Mouse (Mus musculus) kidney, postnatal 36 days (tissue): ENCODE results near the gene Dnajc28.
A peak's percentile ranks its signal among the peaks of the same experiment; 100 is the strongest.
"Not testable (repeated sequence)": the region's sequence is repeated elsewhere in the genome, so short reads cannot be mapped to it uniquely, and the experiment has no call there.

Experiments used
- DNase-seq, 2 experiments: peaks; one replicate each; pipeline ENCODE4 v3.0.0; 2021 to 2022; ENCODE audit warnings: mixed read lengths in 2 of 2

Dnajc28 gene

GRCm38 (mm10) chr16:91618511-91619501 lies at the start of gene Dnajc28:
Gene Dnajc28 (minus strand): TSS chr16:91619026.
- peak; percentile 92 for DNase-seq

- no peak for DNase-seq
Observed at GRCm38 (mm10) chr16:91663795-91664194, 45.0 kb upstream of the Dnajc28 start.

GRCm38 (mm10) chr16:91662336-91662735 lies 43.5 kb upstream of the Dnajc28 start:
- DNase-seq, result no peak

- DNase-seq, result no peak
Observed at GRCm38 (mm10) chr16:91661397-91661796, 42.6 kb upstream of the Dnajc28 start.

- DNase-seq, result no peak
Observed at GRCm38 (mm10) chr16:91659798-91660197, 41.0 kb upstream of the Dnajc28 start.

GRCm38 (mm10) chr16:91658471-91658870 lies 39.6 kb upstream of the Dnajc28 start:
- DNase-seq, result no peak

- DNase-seq, result no peak
Observed at GRCm38 (mm10) chr16:91657285-91657684, 38.5 kb upstream of the Dnajc28 start.

GRCm38 (mm10) chr16:91655285-91655684 lies 36.5 kb upstream of the Dnajc28 start:
- no peak for DNase-seq

- no peak for DNase-seq
Observed at GRCm38 (mm10) chr16:91652191-91652590, 33.4 kb upstream of the Dnajc28 start.

- no peak for DNase-seq
Observed at GRCm38 (mm10) chr16:91649781-91650180, 31.0 kb upstream of the Dnajc28 start.

GRCm38 (mm10) chr16:91649246-91649645 lies 30.4 kb upstream of the Dnajc28 start:
- DNase-seq, result no peak

- DNase-seq, result peak; percentile 82 to 93
Observed at GRCm38 (mm10) chr16:91648220-91648550, 29.4 kb upstream of the Dnajc28 start.

- DNase-seq, result peak; percentile 96 to 98
Observed at GRCm38 (mm10) chr16:91647461-91648219, 28.8 kb upstream of the Dnajc28 start, which contains the start of gene Son. Gene Son (plus strand): TSS chr16:91647506.

GRCm38 (mm10) chr16:91646681-91647419 lies 28.0 kb upstream of the Dnajc28 start, which contains the start of gene Gart:
Gene Gart (minus strand): TSS chr16:91646952.
- DNase-seq, result peak; percentile 94 to 96

GRCm38 (mm10) chr16:91645995-91646602 lies 27.3 kb upstream of the Dnajc28 start:
- DNase-seq, result peak in 1 of 2 experiments; percentile 28

- DNase-seq, result not testable (repeated sequence)
Observed at GRCm38 (mm10) chr16:91645420-91645819, 26.6 kb upstream of the Dnajc28 start.

GRCm38 (mm10) chr16:91644901-91645300 lies 26.1 kb upstream of the Dnajc28 start:
- no peak for DNase-seq

- DNase-seq, result no peak
Observed at GRCm38 (mm10) chr16:91640171-91640570, 21.3 kb upstream of the Dnajc28 start.

- DNase-seq, result no peak
Observed at GRCm38 (mm10) chr16:91639636-91640035, 20.8 kb upstream of the Dnajc28 start.

GRCm38 (mm10) chr16:91639161-91639560 lies 20.3 kb upstream of the Dnajc28 start:
- DNase-seq, result no peak

GRCm38 (mm10) chr16:91633641-91634040 lies 14.8 kb upstream of the Dnajc28 start:
- DNase-seq, result no peak

GRCm38 (mm10) chr16:91632940-91633339 lies 14.1 kb upstream of the Dnajc28 start:
- DNase-seq, result no peak
